Mouse (Mus musculus) ES-Bruce4 (cell line): ENCODE measurements at regions not wholly inside any gene's neighbourhood (a gene's known extent, or its start where the extent isn't known, plus 50 kb on each side); places are given as distances from the start of the nearest gene placed in this dataset.

ENCODE experiments used
- H3K27ac ChIP-seq: 2 replicates; pipeline ENCODE4 v1.5.1; 2012; ENCODE audit warnings: low read length, inconsistent platforms; ENCODE audit not compliant: insufficient read depth
- H3K27me3 ChIP-seq: 2 replicates; pipeline ENCODE4 v1.6.1; 2012; ENCODE audit warnings: mild to moderate bottlenecking, low read length, inconsistent platforms; ENCODE audit not compliant: control insufficient read depth, poor library complexity, insufficient read depth, severe bottlenecking
- H3K36me3 ChIP-seq: 2 replicates; pipeline ENCODE4 v1.6.1; 2012; ENCODE audit warnings: inconsistent platforms, mild to moderate bottlenecking, low read length, moderate library complexity; ENCODE audit not compliant: control insufficient read depth, poor library complexity, insufficient read depth, severe bottlenecking
- H3K4me1 ChIP-seq: one replicate; pipeline ENCODE4 v1.8.1; 2011; ENCODE audit warnings: low read length; ENCODE audit not compliant: control insufficient read depth, insufficient read depth
- H3K4me3 ChIP-seq: 2 replicates; pipeline ENCODE4 v1.5.1; 2011; ENCODE audit warnings: low read depth, mild to moderate bottlenecking, low read length
- H3K9ac ChIP-seq: 2 replicates; pipeline ENCODE4 v1.6.1; 2012; ENCODE audit warnings: low read depth, mild to moderate bottlenecking, inconsistent platforms; ENCODE audit not compliant: poor library complexity, severe bottlenecking
- H3K9me3 ChIP-seq: replicated peaks from 2 replicates; pipeline ENCODE4 v1.6.1; 2012; ENCODE audit warnings: mild to moderate bottlenecking, low read length, inconsistent platforms; ENCODE audit not compliant: control insufficient read depth, poor library complexity, insufficient read depth, severe bottlenecking
- CTCF ChIP-seq: IDR thresholded peaks from one replicate; pipeline ENCODE4 v1.8.1; 2011; ENCODE audit warnings: low read depth, low read length
- EP300 ChIP-seq: IDR thresholded peaks from 2 replicates; pipeline ENCODE4 v1.6.1; 2011; ENCODE audit warnings: low read depth, low read length; ENCODE audit not compliant: insufficient read depth
- POLR2A ChIP-seq: IDR thresholded peaks from one replicate; pipeline ENCODE4 v1.8.1; 2011; ENCODE audit warnings: low read length; ENCODE audit not compliant: insufficient read depth

- Histone ChIP-seq H3K27ac (no peak overlapping the region), H3K27me3 (no peaks in the 10 kb centered on the region), H3K4me3 (no peak overlapping the region), H3K9me3 (no peaks in the 10 kb centered on the region), H3K4me1 (no peaks in the 10 kb centered on the region), H3K36me3 (no peaks in the 10 kb centered on the region), H3K9ac (no peak overlapping the region)
- TF ChIP-seq POLR2A (no peak), EP300 (no peak), CTCF (no peak)
These were observed 125.6 kb upstream of the Cdkn3 start for GRCm38 (mm10) chr14:46634656-46635244.

- no peak overlapping the region for H3K4me3 ChIP-seq
- TF ChIP-seq CTCF (no peak), EP300 (no peak), POLR2A (no peak)
- H3K9ac ChIP-seq: no peak overlapping the region
- no peaks in the 10 kb centered on the region for H3K4me1 ChIP-seq
- no peaks in the 10 kb centered on the region for H3K9me3 ChIP-seq
- no peaks in the 10 kb centered on the region for H3K36me3 ChIP-seq
- H3K27me3 ChIP-seq: no peaks in the 10 kb centered on the region
- no peak overlapping the region for H3K27ac ChIP-seq
These were observed 126.1 kb upstream of the Cdkn3 start for GRCm38 (mm10) chr14:46634251-46634650.

DNA sequence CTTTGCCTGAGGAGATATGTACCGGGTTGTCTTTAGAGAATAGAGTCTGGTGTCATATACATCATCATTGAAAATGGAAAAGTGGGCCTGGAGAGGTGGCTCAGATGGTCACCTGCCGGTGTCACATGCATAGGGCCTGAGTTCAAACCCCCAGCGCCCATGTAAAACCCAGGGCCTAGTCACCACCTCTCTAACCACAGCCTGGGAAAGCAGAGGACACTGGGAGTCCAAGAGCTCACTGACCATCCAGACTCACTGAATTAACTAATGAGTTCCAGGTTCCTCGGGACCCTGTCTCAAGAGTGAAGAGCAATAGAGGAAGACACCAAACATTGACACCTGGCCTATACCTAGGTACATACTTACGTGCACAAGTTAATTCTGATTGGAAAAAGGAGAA is 132.7 kb upstream of the Cdkn3 start:
- Histone ChIP-seq H3K27ac (no peak overlapping the region), H3K9ac (no peak overlapping the region), H3K4me3 (no peak overlapping the region), H3K9me3 (no peaks in the 10 kb centered on the region), H3K27me3 (no peaks in the 10 kb centered on the region), H3K4me1 (no peaks in the 10 kb centered on the region), H3K36me3 (no peaks in the 10 kb centered on the region)
- TF ChIP-seq POLR2A: no peak

- TF ChIP-seq EP300 (no peak), CTCF (no peak), POLR2A (no peak)
- H3K27ac ChIP-seq: no peak overlapping the region
- no peak overlapping the region for H3K9ac ChIP-seq
- no peaks in the 10 kb centered on the region for H3K9me3 ChIP-seq
- H3K36me3 ChIP-seq: no peaks in the 10 kb centered on the region
- no peaks in the 10 kb centered on the region for H3K4me1 ChIP-seq
- no peaks in the 10 kb centered on the region for H3K27me3 ChIP-seq
- H3K4me3 ChIP-seq: no peak overlapping the region
These were observed 134.6 kb upstream of the Cdkn3 start for GRCm38 (mm10) chr14:46625760-46626159.

- no peaks in the 10 kb centered on the region for H3K9me3 ChIP-seq
- TF ChIP-seq POLR2A: no peak
- TF ChIP-seq CTCF: no peak
- no peak for TF ChIP-seq EP300
- H3K9ac ChIP-seq: no peak overlapping the region
- H3K27ac ChIP-seq: no peak overlapping the region
- no peak overlapping the region for H3K4me3 ChIP-seq
- no peaks in the 10 kb centered on the region for H3K36me3 ChIP-seq
- no peaks in the 10 kb centered on the region for H3K27me3 ChIP-seq
- no peaks in the 10 kb centered on the region for H3K4me1 ChIP-seq
These were observed 136.7 kb upstream of the Cdkn3 start for GRCm38 (mm10) chr14:46623645-46624044.

DNA sequence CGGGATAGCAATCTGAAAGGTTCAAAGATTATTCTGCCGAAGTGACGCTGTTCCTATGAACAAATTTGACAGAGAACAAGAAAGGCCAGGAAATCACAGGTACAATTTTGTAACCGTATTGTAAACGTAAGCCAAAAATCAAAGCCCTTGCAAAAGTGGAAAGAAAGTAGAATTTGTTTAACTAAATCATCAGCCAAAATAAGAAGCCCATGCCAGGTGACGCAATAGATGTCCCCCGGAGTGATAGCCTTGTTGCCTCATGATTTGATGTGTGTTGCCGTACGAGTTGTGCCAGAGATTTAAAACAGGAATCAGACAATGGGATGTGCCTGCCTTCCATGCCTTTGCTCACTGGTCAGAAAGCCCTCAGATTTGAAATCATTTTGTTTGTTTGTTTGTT is 144.3 kb upstream of the Cdkn3 start:
- Histone ChIP-seq H3K27ac (no peak overlapping the region), H3K4me3 (no peak overlapping the region), H3K36me3 (no peaks in the 10 kb centered on the region), H3K9ac (no peak overlapping the region), H3K27me3 (no peaks in the 10 kb centered on the region), H3K9me3 (no peaks in the 10 kb centered on the region), H3K4me1 (no peaks in the 10 kb centered on the region)
- TF ChIP-seq EP300: no peak
- TF ChIP-seq POLR2A: no peak
- no peak for TF ChIP-seq CTCF
